Comparison of ENCODE assay signal across 18 mouse cellular contexts in the genomic region with DNA sequence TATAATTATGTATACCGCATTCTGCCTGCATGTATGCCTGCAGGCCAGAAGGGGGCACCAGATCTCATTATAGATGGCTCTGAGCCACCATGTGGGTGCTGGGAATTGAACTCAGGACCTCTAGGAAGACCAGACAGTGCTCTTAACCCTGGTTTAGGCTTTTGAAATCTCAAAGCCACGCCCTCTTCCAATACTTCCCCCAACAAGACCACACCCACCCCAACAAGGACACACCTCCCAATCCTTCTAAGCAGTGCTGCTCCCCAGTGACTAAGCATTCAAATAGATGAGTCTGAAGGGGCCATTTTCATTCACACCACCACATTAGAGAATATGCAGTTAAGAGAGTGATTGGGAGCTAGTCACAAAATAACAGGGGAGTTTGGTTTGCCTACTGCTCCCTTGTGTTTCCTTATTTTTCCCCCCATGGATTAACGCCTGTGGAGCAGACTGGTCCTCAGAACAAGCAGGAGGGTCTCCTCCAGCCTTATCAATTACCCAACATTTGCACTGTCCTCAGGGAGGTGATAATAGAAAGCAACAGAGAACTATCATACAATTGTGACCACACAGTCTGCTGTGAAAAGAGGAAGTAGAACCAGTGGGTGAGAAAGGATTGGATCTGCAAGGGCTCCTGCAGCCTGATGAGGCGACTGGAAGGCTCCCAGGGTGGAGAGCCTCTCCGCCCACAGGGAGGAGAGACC. TPM values are rescaled to one million over a fixed set of nuclear protein-coding genes. Genes with fewer than 3 reads are reported as not detected.
A peak's percentile ranks its signal among the peaks of the same experiment; 100 is the strongest.
DNase-seq lines count a peak whose midpoint lies in the region; ATAC-seq and TF ChIP-seq lines count a peak whose summit lies in the region.
"Had no signal": no experiment of that assay in that cellular context is flagged by ENCODE, and none has a peak within 500 bp of the region (broad histone marks: within the 10 kb centered on the region; RNA-seq: fewer than 3 reads in every experiment).

No protein-coding gene starts in this region.

- no peaks in the 10 kb centered on the region for H3K27me3 ChIP-seq in liver, embryonic 14.5 days (ENCODE audit: control insufficient read depth, insufficient read depth, low read length)
- H3K27me3 ChIP-seq in neural tube, embryonic 15.5 days (replicated peaks), result no peaks in the 10 kb centered on the region
- H3K27me3 ChIP-seq: embryonic facial prominence, embryonic 15.5 days; forebrain, embryonic 15.5 days; heart, embryonic 13.5 days; hindbrain, embryonic 13.5 days; liver, embryonic 15.5 days had no signal

- H3K4me2 ChIP-seq in liver, embryonic 14.5 days (ENCODE audit: low read depth), result no peak overlapping the region
- H3K4me2 ChIP-seq in neural tube, embryonic 15.5 days, result no peak overlapping the region
- H3K4me2 ChIP-seq: embryonic facial prominence, embryonic 15.5 days; forebrain, embryonic 15.5 days; heart, embryonic 13.5 days; hindbrain, embryonic 13.5 days; liver, embryonic 15.5 days had no signal

- peak; percentile 13 to 32 for DNase-seq in spleen, postnatal 36 days (ENCODE audit: low spot score in 2 of 2)
- no peak for DNase-seq in spleen, adult 18-20 months
- peak; percentile 97 for DNase-seq in MEL-GATA-1-ER (ENCODE audit: extremely low read depth, low read depth)
- no peak for DNase-seq in liver, embryonic 14.5 days (ENCODE audit: low read depth in 3 of 3, low spot score in 3 of 3)
- no peak for DNase-seq in lung, postnatal 14 days
- no peak for DNase-seq in lung, adult 2 months
- DNase-seq: adrenal gland, adult 8-10 months; kidney, adult 18-20 months had no signal

- no peak overlapping the region for H3K9ac ChIP-seq in liver, embryonic 14.5 days (replicated peaks)
- H3K9ac ChIP-seq in neural tube, embryonic 15.5 days (replicated peaks), result no peak overlapping the region
- H3K9ac ChIP-seq: embryonic facial prominence, embryonic 15.5 days; forebrain, embryonic 15.5 days; heart, embryonic 13.5 days; hindbrain, embryonic 13.5 days; liver, embryonic 15.5 days had no signal

- no peak overlapping the region for H3K27ac ChIP-seq in liver, embryonic 14.5 days
- H3K27ac ChIP-seq in neural tube, embryonic 15.5 days (replicated peaks), result no peak overlapping the region
- H3K27ac ChIP-seq: embryonic facial prominence, embryonic 15.5 days; forebrain, embryonic 15.5 days; heart, embryonic 13.5 days; hindbrain, embryonic 13.5 days; liver, embryonic 15.5 days had no signal

- 37% methylated on average over 5 of the region's 5 CpGs for WGBS in liver, embryonic 14.5 days (ENCODE audit: insufficient replicate concordance)
- 73% methylated on average over 5 of the region's 5 CpGs for WGBS in lung, adult 2 months
- WGBS in neural tube, embryonic 15.5 days, result 80% methylated on average over 5 of the region's 5 CpGs

- TF ChIP-seq POLR2A in lung, adult 2 months (IDR thresholded peaks at IDR 0.05; ENCODE audit: borderline replicate concordance, extremely low read depth, low read depth, low read length), result no peak

- H3K36me3 ChIP-seq in liver, embryonic 14.5 days (replicated peaks; ENCODE audit: control insufficient read depth, insufficient read depth, low read depth), result no peaks in the 10 kb centered on the region
- H3K36me3 ChIP-seq in neural tube, embryonic 15.5 days, result no peaks in the 10 kb centered on the region
- H3K36me3 ChIP-seq: embryonic facial prominence, embryonic 15.5 days; forebrain, embryonic 15.5 days; heart, embryonic 13.5 days; hindbrain, embryonic 13.5 days; liver, embryonic 15.5 days had no signal

- peak; percentile 18; the same call in 1 of the 2 replicates for TF ChIP-seq CTCF in liver, embryonic 14.5 days (IDR thresholded peaks at IDR 0.05; ENCODE audit: low read depth)
- no peak for TF ChIP-seq CTCF in lung, adult 2 months (IDR thresholded peaks at IDR 0.05; ENCODE audit: insufficient read depth, low read length)

- TF ChIP-seq EP300 in liver, embryonic 14.5 days (IDR thresholded peaks at IDR 0.05; ENCODE audit: low read depth), result no peak

- ATAC-seq in liver, embryonic 14.5 days (ENCODE audit: insufficient read depth), result peak; percentile 39; the same call in 1 of the 2 replicates
- no peak for ATAC-seq in neural tube, embryonic 15.5 days (ENCODE audit: low FRiP score)
- ATAC-seq: forebrain, embryonic 15.5 days had no signal

- H3K9me3 ChIP-seq in liver, embryonic 14.5 days (ENCODE audit: control insufficient read depth, low read length), result no peaks in the 10 kb centered on the region
- no peaks in the 10 kb centered on the region for H3K9me3 ChIP-seq in neural tube, embryonic 15.5 days (replicated peaks)
- H3K9me3 ChIP-seq: embryonic facial prominence, embryonic 15.5 days; forebrain, embryonic 15.5 days; heart, embryonic 13.5 days; hindbrain, embryonic 13.5 days; liver, embryonic 15.5 days; megakaryocyte, embryonic 14.5 days had no signal

- peaks cover 0 to 5% of the 10 kb centered on the region in 2 experiments; a peak in 2 of 4 replicates for H3K4me1 ChIP-seq in liver, embryonic 14.5 days (replicated peaks; ENCODE audit: control insufficient read depth in 2 of 2, insufficient read depth in 2 of 2, low read length in 1 of 2)
- H3K4me1 ChIP-seq in lung, adult 2 months (ENCODE audit: control insufficient read depth, insufficient read depth, low read length), result no peaks in the 10 kb centered on the region
- peaks cover 10% of the 10 kb centered on the region for H3K4me1 ChIP-seq in neural tube, embryonic 15.5 days
- H3K4me1 ChIP-seq: embryonic facial prominence, embryonic 15.5 days had no signal

- H3K4me3 ChIP-seq in liver, embryonic 14.5 days (ENCODE audit: insufficient read depth in 1 of 2, low read depth in 2 of 2, low read length in 2 of 2), result no peak overlapping the region
- H3K4me3 ChIP-seq in lung, adult 2 months (replicated peaks; ENCODE audit: extremely low read depth, low read depth, low read length), result no peak overlapping the region
- no peak overlapping the region for H3K4me3 ChIP-seq in neural tube, embryonic 15.5 days (replicated peaks)
- H3K4me3 ChIP-seq: embryonic facial prominence, embryonic 15.5 days; forebrain, embryonic 15.5 days; heart, embryonic 13.5 days; hindbrain, embryonic 13.5 days; liver, embryonic 15.5 days; megakaryocyte, embryonic 14.5 days; myocyte had no signal

RNA-seq across cellular contexts. Expression of a gene that starts 25.3 kb away (rescaled TPM):
- not detected in 2 replicates for polyA plus RNA-seq in liver, embryonic 14.5 days (2012; rRNA removed)
- polyA plus RNA-seq in liver, embryonic 14.5 days (2014; fragmentation: Nextera tagmentation; extraction: Ambion mirVana), result not detected in 2 replicates
- polyA plus RNA-seq in lung, adult 2 months (2012; rRNA removed), result 1.4 TPM in 1 of 2 replicates, not detected in the other
- 3.5 TPM in 1 of 2 replicates, not detected in the other for polyA plus RNA-seq in neural tube, embryonic 15.5 days (2015; fragmentation: Nextera tagmentation; extraction: Ambion mirVana)
- polyA plus RNA-seq: cortical plate, adult 2 months; embryonic facial prominence, embryonic 15.5 days; forebrain, embryonic 15.5 days; heart, embryonic 13.5 days; hindbrain, embryonic 13.5 days; liver, embryonic 15.5 days; myocyte; small intestine, adult 2 months had no signal

RNA-seq across cellular contexts. Expression of a gene that starts 44.0 kb away (rescaled TPM):
- polyA plus RNA-seq in liver, embryonic 14.5 days (2012; rRNA removed), result 0.02 and 0.05 TPM in 2 replicates
- polyA plus RNA-seq in liver, embryonic 14.5 days (2014; fragmentation: Nextera tagmentation; extraction: Ambion mirVana), result not detected in 2 replicates
- 2.6 and 3.5 TPM in 2 replicates for polyA plus RNA-seq in lung, adult 2 months (2012; rRNA removed)
- polyA plus RNA-seq in neural tube, embryonic 15.5 days (2015; fragmentation: Nextera tagmentation; extraction: Ambion mirVana), result 0.14 TPM in 1 of 2 replicates, not detected in the other
- polyA plus RNA-seq: heart, embryonic 13.5 days had no signal

Comparison
In these comparisons a context has a peak if more than half of its experiments do, and no peak if none do; other contexts are left out.
1. DNase-seq: peak in spleen, postnatal 36 days (2 of 2) and MEL-GATA-1-ER (single experiment); none in spleen, adult 18-20 months (0 of 2), liver, embryonic 14.5 days (0 of 3), lung, postnatal 14 days (single experiment) and lung, adult 2 months (single experiment).